Mouse (Mus musculus) CH12.LX (cell line): ENCODE data around the gene Olfr272. TPM values are rescaled to one million over a fixed set of nuclear protein-coding genes. Genes with fewer than 3 reads are reported as not detected.

Experiments used
- DNase-seq: peaks from one replicate; pipeline ENCODE4 v3.0.0-alpha.2; 2013; ENCODE audit errors: extremely low read depth
- H3K27ac ChIP-seq: 2 replicates; pipeline ENCODE4 v1.5.1; 2012; ENCODE audit warnings: low read depth, mild to moderate bottlenecking, control low read depth, moderate library complexity; ENCODE audit not compliant: insufficient read depth
- H3K27me3 ChIP-seq: replicated peaks from 2 replicates; pipeline ENCODE3; 2012; ENCODE audit warnings: inconsistent platforms
- H3K36me3 ChIP-seq, 2 experiments: replicated peaks in 1 of 2; 2 replicates each; pipeline versions ENCODE3 to v1.6.1; 2012; ENCODE audit warnings: inconsistent platforms in 1 of 2, low read length in 1 of 2, mild to moderate bottlenecking in 1 of 2, mixed read lengths in 1 of 2, moderate library complexity in 1 of 2; ENCODE audit not compliant: control insufficient read depth in 1 of 2, insufficient read depth in 1 of 2
- H3K4me1 ChIP-seq, 2 experiments: 2 replicates each; pipeline ENCODE4 v1.6.1; 2012; ENCODE audit warnings: inconsistent platforms in 1 of 2, moderate library complexity in 1 of 2; ENCODE audit not compliant: insufficient read depth in 2 of 2, control insufficient read depth in 1 of 2
- H3K4me2 ChIP-seq: 2 replicates; pipeline ENCODE4 v1.6.1; 2012; ENCODE audit warnings: low read depth, mild to moderate bottlenecking, control low read depth; ENCODE audit not compliant: poor library complexity, insufficient read depth, severe bottlenecking
- H3K4me3 ChIP-seq, 3 experiments: fragments of 150-350 bp in 1 of 3; sonication (generic) in 1 of 3; replicated peaks in 1 of 3; 2 replicates each; pipeline versions ENCODE3 to v1.5.1; 2011 to 2012; ENCODE audit warnings: low read depth in 2 of 3, low read length in 2 of 3, mild to moderate bottlenecking in 2 of 3, moderate library complexity in 2 of 3, control low read depth in 1 of 3, improper control_type of control experiment in 1 of 3, inconsistent platforms in 1 of 3, mixed read lengths in 1 of 3; ENCODE audit not compliant: poor library complexity in 1 of 3
- H3K79me2 ChIP-seq: replicated peaks from 2 replicates; pipeline ENCODE4 v1.6.1; 2012; ENCODE audit warnings: mild to moderate bottlenecking, moderate library complexity; ENCODE audit not compliant: control insufficient read depth, poor library complexity, insufficient read depth, severe bottlenecking; ENCODE audit errors: extremely low read depth
- H3K9ac ChIP-seq: 2 replicates; pipeline ENCODE4 v1.6.1; 2012; ENCODE audit warnings: low read depth, mild to moderate bottlenecking, control low read depth, moderate library complexity; ENCODE audit not compliant: insufficient read depth
- H3K9me3 ChIP-seq: replicated peaks from 2 replicates; pipeline ENCODE3; 2012; ENCODE audit warnings: low read length, inconsistent platforms, mixed read lengths
- BHLHE40 ChIP-seq: IDR thresholded peaks from 2 replicates; pipeline ENCODE4 v1.6.1; 2011; ENCODE audit warnings: mild to moderate bottlenecking, low read depth, low read length, improper control_type of control experiment
- CHD1 ChIP-seq: IDR thresholded peaks from 2 replicates; pipeline ENCODE4 v1.6.1; 2012; ENCODE audit warnings: low read depth, low read length, improper control_type of control experiment, inconsistent platforms
- CHD2 ChIP-seq: IDR thresholded peaks from 2 replicates; pipeline ENCODE4 v1.6.1; 2011; ENCODE audit warnings: low read length, improper control_type of control experiment
- CTCF ChIP-seq, 2 experiments: IDR thresholded peaks in 1 of 2; conservative IDR thresholded peaks in 1 of 2; 2 replicates each; pipeline ENCODE4 v1.5.1; 2011 to 2012; ENCODE audit warnings: low read depth in 2 of 2, low read length in 2 of 2, improper control_type of control experiment in 1 of 2, inconsistent platforms in 1 of 2, mild to moderate bottlenecking in 1 of 2, moderate library complexity in 1 of 2
- E2F4 ChIP-seq: IDR thresholded peaks from 2 replicates; pipeline ENCODE4 v1.6.1; 2011; ENCODE audit warnings: low read depth, low read length, improper control_type of control experiment; ENCODE audit not compliant: insufficient replicate concordance
- ELF1 ChIP-seq: IDR thresholded peaks from 2 replicates; pipeline ENCODE4 v1.6.1; 2014; ENCODE audit warnings: low read depth, mild to moderate bottlenecking, inconsistent platforms, low read length, improper control_type of control experiment
- EP300 ChIP-seq: IDR thresholded peaks from 2 replicates; pipeline ENCODE4 v1.6.1; 2011; ENCODE audit warnings: low read length, improper control_type of control experiment
- ETS1 ChIP-seq: conservative IDR thresholded peaks from 2 replicates; pipeline ENCODE4 v1.6.1; 2012; ENCODE audit warnings: low read depth, mild to moderate bottlenecking, inconsistent platforms, low read length, improper control_type of control experiment, moderate library complexity
- GABPA ChIP-seq: IDR thresholded peaks from 2 replicates; pipeline ENCODE4 v1.6.1; 2012; ENCODE audit warnings: low read depth, low read length, improper control_type of control experiment, inconsistent platforms; ENCODE audit not compliant: insufficient replicate concordance
- HCFC1 ChIP-seq: IDR thresholded peaks from 2 replicates; pipeline ENCODE4 v1.6.1; 2012; ENCODE audit warnings: low read depth, mild to moderate bottlenecking, inconsistent platforms, low read length, improper control_type of control experiment
- IRF4 ChIP-seq: IDR thresholded peaks from 2 replicates; pipeline ENCODE4 v1.6.1; 2014; ENCODE audit warnings: low read depth, mild to moderate bottlenecking, inconsistent platforms, low read length, improper control_type of control experiment
- JUN ChIP-seq: IDR thresholded peaks from 2 replicates; pipeline ENCODE4 v1.6.1; 2011; ENCODE audit warnings: low read depth, mild to moderate bottlenecking, low read length, improper control_type of control experiment, moderate library complexity; ENCODE audit not compliant: insufficient read depth
- JUND ChIP-seq: conservative IDR thresholded peaks from 2 replicates; pipeline ENCODE4 v1.6.1; 2011; ENCODE audit warnings: low read depth, low read length, improper control_type of control experiment
- MAZ ChIP-seq: IDR thresholded peaks from 2 replicates; pipeline ENCODE4 v1.6.1; 2012; ENCODE audit warnings: low read depth, mild to moderate bottlenecking, inconsistent platforms, low read length, improper control_type of control experiment, moderate library complexity
- MXI1 ChIP-seq: IDR thresholded peaks from 2 replicates; pipeline ENCODE4 v1.6.1; 2011; ENCODE audit warnings: mild to moderate bottlenecking, low read depth, low read length, improper control_type of control experiment
- NELFE ChIP-seq: IDR thresholded peaks from 2 replicates; pipeline ENCODE4 v1.6.1; 2011; ENCODE audit warnings: low read depth, low read length, improper control_type of control experiment
- NRF1 ChIP-seq: IDR thresholded peaks from 2 replicates; pipeline ENCODE4 v1.6.1; 2014; ENCODE audit warnings: low read depth, mild to moderate bottlenecking, inconsistent platforms, low read length, improper control_type of control experiment, moderate library complexity
- PAX5 ChIP-seq: IDR thresholded peaks from 2 replicates; pipeline ENCODE4 v1.6.1; 2012; ENCODE audit warnings: low read length, inconsistent platforms, mixed read lengths
- POLR2A ChIP-seq: IDR thresholded peaks from 2 replicates; pipeline ENCODE4 v1.6.1; 2011; ENCODE audit warnings: low read depth, mild to moderate bottlenecking, improper control_type of control experiment, low read length
- SMC3 ChIP-seq: IDR thresholded peaks from 2 replicates; pipeline ENCODE4 v1.6.1; 2011; ENCODE audit warnings: low read depth, low read length, improper control_type of control experiment
- TBP ChIP-seq: conservative IDR thresholded peaks from 2 replicates; pipeline ENCODE4 v1.6.1; 2011; ENCODE audit warnings: low read depth, low read length, improper control_type of control experiment
- TCF12 ChIP-seq: IDR thresholded peaks from 2 replicates; pipeline ENCODE4 v1.6.1; 2014; ENCODE audit warnings: low read depth, mild to moderate bottlenecking, inconsistent platforms, low read length, improper control_type of control experiment
- UBTF ChIP-seq: IDR thresholded peaks from 2 replicates; pipeline ENCODE4 v1.6.1; 2012; ENCODE audit warnings: low read depth, mild to moderate bottlenecking, inconsistent platforms, low read length, improper control_type of control experiment, moderate library complexity
- USF1 ChIP-seq: IDR thresholded peaks from 2 replicates; pipeline ENCODE4 v1.6.1; 2014; ENCODE audit warnings: low read depth, mild to moderate bottlenecking, inconsistent platforms, low read length, improper control_type of control experiment
- ZC3H11A ChIP-seq: IDR thresholded peaks from 2 replicates; pipeline ENCODE4 v1.6.1; 2012; ENCODE audit warnings: low read depth, mild to moderate bottlenecking, inconsistent platforms, low read length, improper control_type of control experiment
- ZKSCAN1 ChIP-seq: IDR thresholded peaks from 2 replicates; pipeline ENCODE4 v1.6.1; 2012; ENCODE audit warnings: low read depth, inconsistent platforms, low read length, improper control_type of control experiment, borderline replicate concordance
- ZMIZ1 ChIP-seq: IDR thresholded peaks from 2 replicates; pipeline ENCODE4 v1.6.1; 2012; ENCODE audit warnings: low read depth, mild to moderate bottlenecking, inconsistent platforms, low read length, improper control_type of control experiment
- ZNF384 ChIP-seq: IDR thresholded peaks from 2 replicates; pipeline ENCODE4 v1.6.1; 2012; ENCODE audit warnings: low read depth, low read length, improper control_type of control experiment, inconsistent platforms
- dilution Hi-C: fragments of 300-500 bp; cut with MboI; formaldehyde crosslinking; loops from 2 replicates; pipeline ENCODE4 v1.14.3; 2020; ENCODE audit warnings: low sequenced_read_pairs; ENCODE audit not compliant: extremely low pct_unique_long_range_greater_than_20kb, extremely low pct_ligation_motif_present
- in situ Hi-C: fragments of 300-500 bp; cut with MboI; formaldehyde crosslinking; loops from 3 replicates; pipeline ENCODE4 v1.14.3; 2019; ENCODE audit warnings: low sequenced_read_pairs, low pct_ligation_motif_present, low pct_unique_long_range_greater_than_20kb, mixed read lengths
- polyA plus RNA-seq: library from polyadenylated mRNA; unstranded; fragments of >175 nt; gene quantifications from 2 replicates; pipeline ENCODE4 v1.2.1, GENCODE M21; 2012; ENCODE audit warnings: low read depth; ENCODE audit not compliant: insufficient read length
- total RNA-seq, 2 experiments: library from RNA; depleted of rRNA; stranded (reverse); fragments of 300-350 nt in 1 of 2; fragments of >200 nt in 1 of 2; gene quantifications; 2 replicates each; pipeline ENCODE4 v1.2.3; 2012 to 2014

The Olfr272 gene
- total and polyA plus RNA-seq, 3 experiments = not detected

DNA sequence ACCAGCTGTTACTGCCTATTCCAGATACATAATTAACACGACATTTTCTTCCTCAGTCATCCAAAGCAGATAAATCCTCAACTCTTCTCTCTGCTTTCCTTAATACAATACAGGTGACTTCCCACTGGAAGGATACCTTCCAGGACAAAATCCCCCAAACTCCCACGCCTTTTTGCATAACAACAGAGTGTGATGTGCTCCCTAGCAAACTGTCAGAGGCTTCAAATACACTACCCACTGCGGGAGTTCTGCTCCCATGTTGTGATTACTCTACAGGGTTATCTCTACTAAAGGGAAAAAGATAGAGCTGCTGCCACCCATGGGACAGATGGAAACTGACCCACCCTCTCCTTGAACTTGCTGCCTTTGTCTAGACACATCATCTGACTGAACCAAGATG, 6.6 kb downstream of the Olfr272 start:
- in situ Hi-C loops = no loop called here
- H3K4me1 ChIP-seq = peaks cover 0 to 12% of the 10 kb centered on the region in 2 experiments; a peak in 2 of 4 replicates
- no peak for DNase-seq
- dilution Hi-C loops = no loop called here
- no peak overlapping the region for H3K27ac ChIP-seq
- H3K4me3 ChIP-seq = no peak overlapping the region
- TF ChIP-seq CHD2 (no peak), UBTF (no peak), CHD1 (no peak), MXI1 (no peak), ZC3H11A (no peak), ELF1 (no peak), ETS1 (no peak), NRF1 (no peak), SMC3 (no peak), EP300 (no peak), HCFC1 (no peak), PAX5 (no peak), IRF4 (no peak), GABPA (no peak), POLR2A (no peak), BHLHE40 (no peak), USF1 (no peak), ZKSCAN1 (no peak)
- H3K36me3 ChIP-seq = no peaks in the 10 kb centered on the region
- H3K9ac ChIP-seq = no peak overlapping the region
- no peaks in the 10 kb centered on the region for H3K27me3 ChIP-seq
- no peaks in the 10 kb centered on the region for H3K79me2 ChIP-seq
- no peaks in the 10 kb centered on the region for H3K9me3 ChIP-seq
- no peak overlapping the region for H3K4me2 ChIP-seq

DNA sequence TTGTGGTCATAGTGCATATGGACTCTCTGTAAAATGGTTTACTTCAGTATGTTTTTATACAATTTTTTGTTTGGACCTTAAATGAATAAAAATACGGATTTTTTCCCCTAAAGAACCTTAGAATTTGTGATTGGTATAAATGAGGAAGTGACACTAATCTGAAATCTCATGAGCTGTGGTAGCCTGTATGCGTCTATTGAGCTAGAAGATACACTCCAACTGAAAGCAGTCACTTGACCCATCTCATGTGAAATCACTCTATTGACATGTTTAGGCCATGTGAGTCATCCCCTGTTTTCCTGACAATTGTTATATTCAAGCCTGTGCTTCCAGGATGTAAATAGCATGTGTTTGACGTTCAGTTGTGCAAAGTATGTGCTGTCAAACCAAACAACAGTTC, 9.4 kb downstream of the Olfr272 start:
- Histone ChIP-seq H3K79me2 (no peaks in the 10 kb centered on the region), H3K9ac (no peak overlapping the region), H3K27ac (no peak overlapping the region)
- DNase-seq = no peak
- TF ChIP-seq TBP (no peak), E2F4 (no peak), ZKSCAN1 (no peak), JUN (no peak), UBTF (no peak), CHD2 (no peak), NELFE (no peak), PAX5 (no peak), TCF12 (no peak), JUND (no peak), MXI1 (no peak), CTCF (conservative IDR thresholded peaks at IDR 0.05 in 1 of 2, IDR thresholded peaks at IDR 0.05 in 1 of 2; ENCODE audit: low read depth in 2 of 2, low read length in 2 of 2) (no peak), ZMIZ1 (no peak), ZNF384 (no peak), POLR2A (no peak), MAZ (no peak), HCFC1 (no peak), CHD1 (no peak)
- TF ChIP-seq, all 38 proteins: peak for 0
- Histone ChIP-seq H3K4me1 (no peaks in the 10 kb centered on the region), H3K27me3 (no peaks in the 10 kb centered on the region), H3K36me3 (no peaks in the 10 kb centered on the region), H3K4me3 (no peak overlapping the region), H3K9me3 (no peaks in the 10 kb centered on the region), H3K4me2 (no peak overlapping the region)
- dilution Hi-C loops (no loop called here), in situ Hi-C loops (no loop called here)
